Mouse (Mus musculus) forebrain, embryonic 12.5 days (tissue): Measurements from ENCODE around the gene Atg9b. TPM values are rescaled to one million over a fixed set of nuclear protein-coding genes. Genes with fewer than 3 reads are reported as not detected.

Experiments
- ATAC-seq: fragments of 200-750 bp; cut with Nextera tagmentation; 2 replicates; pipeline ENCODE4 v1.8.0; 2017; ENCODE audit warnings: moderate TSS enrichment; ENCODE audit not compliant: low FRiP score
- H3K27ac ChIP-seq: fragments of 300-500 bp; sonication (generic); 2 replicates; pipeline ENCODE4 v1.5.1; 2016; ENCODE audit warnings: mild to moderate bottlenecking
- H3K27me3 ChIP-seq: fragments of 300-500 bp; sonication (generic); 2 replicates; pipeline ENCODE4 v1.6.1; 2016; ENCODE audit warnings: mild to moderate bottlenecking
- H3K36me3 ChIP-seq: fragments of 300-500 bp; sonication (generic); replicated peaks from 2 replicates; pipeline ENCODE4 v1.6.1; 2016; ENCODE audit warnings: mild to moderate bottlenecking
- H3K4me1 ChIP-seq: fragments of 300-500 bp; sonication (generic); 2 replicates; pipeline ENCODE4 v1.6.1; 2016
- H3K4me2 ChIP-seq: fragments of 300-500 bp; sonication (generic); 2 replicates; pipeline ENCODE4 v1.6.1; 2016; ENCODE audit warnings: mild to moderate bottlenecking, moderate library complexity
- H3K4me3 ChIP-seq: fragments of 300-500 bp; sonication (generic); replicated peaks from 2 replicates; pipeline ENCODE4 v1.5.1; 2016; ENCODE audit warnings: mild to moderate bottlenecking
- H3K9ac ChIP-seq: fragments of 300-500 bp; sonication (generic); 2 replicates; pipeline ENCODE4 v1.6.1; 2016; ENCODE audit warnings: mild to moderate bottlenecking
- H3K9me3 ChIP-seq: fragments of 300-500 bp; sonication (generic); 2 replicates; pipeline ENCODE4 v1.6.1; 2016
- WGBS: fragments of 180-500 bp; shearing (Covaris S2); methylation state at CpG from one replicate; pipeline ENCODE4 v1.1.7; 2016; 5-methylcytosine and 5-hydroxymethylcytosine counted together
- polyA plus RNA-seq: library from polyadenylated mRNA; unstranded; fragments of >200 nt; fragmentation: Nextera tagmentation; extraction: Ambion mirVana; gene quantifications from 2 replicates; pipeline ENCODE4 v1.2.1, GENCODE M21; 2016

Atg9b gene
- polyA plus RNA-seq, 1 experiment from 2014 or later, result 0.34 TPM

DNA sequence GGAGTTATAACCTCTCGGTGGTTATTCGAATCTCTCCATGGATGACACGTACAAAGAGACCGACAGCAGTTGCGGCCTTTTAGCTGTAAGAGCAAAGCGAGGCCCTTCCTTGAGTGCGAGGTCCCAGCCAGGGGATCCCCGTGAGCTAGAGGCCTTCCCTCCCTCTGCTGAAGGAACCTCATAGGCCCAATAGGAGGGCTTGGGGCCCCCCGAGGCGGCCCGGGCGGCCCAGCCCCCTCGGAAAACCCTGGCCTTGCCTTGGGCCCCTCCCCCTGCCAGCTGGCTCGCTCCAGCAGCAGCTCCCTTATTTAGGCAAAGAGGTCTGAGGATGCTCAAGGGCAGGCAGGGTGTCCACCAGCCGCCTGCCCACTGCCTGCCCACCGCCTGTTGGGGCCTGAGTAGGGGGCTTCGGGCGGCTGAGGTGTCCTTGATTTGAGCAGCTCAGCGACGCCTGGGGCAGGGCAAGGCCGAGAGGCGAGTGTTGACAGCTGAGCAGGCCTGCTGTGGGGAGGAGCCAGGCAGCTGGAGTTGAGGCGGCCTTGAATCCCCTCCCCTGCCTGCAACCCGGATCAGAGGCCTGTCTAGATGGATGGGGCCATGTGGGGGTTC is 39.6 kb downstream of the Atg9b start:
- Histone ChIP-seq H3K4me2 (peak overlapping the region; percentile 98), H3K9me3 (no peaks in the 10 kb centered on the region), H3K9ac (peak overlapping the region; percentile 89), H3K27me3 (peaks cover 54% of the 10 kb centered on the region), H3K36me3 (no peaks in the 10 kb centered on the region), H3K4me3 (peak overlapping the region; percentile 77), H3K27ac (peak overlapping the region; percentile 96), H3K4me1 (peaks cover 63% of the 10 kb centered on the region)
- peak; percentile 50 for ATAC-seq
- 2% methylated on average over 24 of the region's 24 CpGs for WGBS

DNA sequence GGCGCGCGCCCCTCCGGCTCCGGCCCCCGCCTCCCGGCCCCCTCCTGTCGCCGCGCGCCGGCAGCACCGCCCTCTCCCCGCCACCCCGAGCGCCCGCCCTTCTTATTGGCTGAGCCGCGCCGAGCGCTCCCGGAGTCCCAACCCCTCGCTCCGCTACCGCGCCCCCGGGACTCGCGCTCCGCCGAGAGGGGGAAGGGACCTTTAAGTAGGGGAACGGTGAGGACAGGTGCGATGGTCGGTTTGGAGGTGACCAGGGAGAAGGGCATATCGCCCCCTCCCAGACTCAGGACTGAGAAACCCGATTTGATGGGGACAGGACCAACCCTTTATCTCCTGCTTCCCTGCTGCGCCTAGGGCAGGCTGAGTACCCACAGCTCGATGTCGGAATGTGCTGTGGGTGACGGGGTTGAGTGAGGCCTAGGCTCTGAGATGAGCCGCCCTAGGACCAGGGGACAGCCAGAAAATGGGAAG is 40.2 kb downstream of the Atg9b start:
- Histone ChIP-seq H3K4me3 (peak overlapping the region; percentile 77), H3K27ac (peak overlapping the region; percentile 96), H3K9me3 (no peaks in the 10 kb centered on the region), H3K27me3 (peaks cover 58% of the 10 kb centered on the region), H3K4me2 (peak overlapping the region; percentile 98), H3K4me1 (peaks cover 63% of the 10 kb centered on the region), H3K9ac (peak overlapping the region; percentile 89), H3K36me3 (no peaks in the 10 kb centered on the region)
- peak; percentile 89 for ATAC-seq
- under 1% methylated on average over 40 of the region's 41 CpGs for WGBS

DNA sequence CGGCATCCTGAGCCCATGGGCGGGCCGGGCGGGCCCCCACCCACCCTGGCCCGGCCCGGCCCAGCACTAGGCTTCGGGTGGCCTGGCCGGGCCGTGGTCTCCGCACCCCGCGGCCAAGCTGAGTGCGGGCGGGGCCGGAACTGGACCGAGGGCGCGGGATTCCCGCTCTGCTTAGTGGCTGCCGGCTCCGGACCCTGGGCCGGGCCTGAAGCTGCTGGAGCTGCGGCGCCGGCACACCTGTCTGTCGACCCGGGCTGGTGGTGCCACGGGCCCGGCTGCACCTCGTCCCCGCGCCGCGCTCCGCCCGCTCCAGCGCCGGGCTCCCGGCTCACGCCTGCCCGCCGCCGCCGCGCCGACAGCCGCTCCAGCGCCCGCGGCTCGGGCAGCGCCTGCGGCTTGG is 40.7 kb downstream of the Atg9b start, which contains the start of gene Kcnh2:
TSS of gene Kcnh2 (minus strand) at position 327 of the 400 bp plus-strand sequence.
- peak within 1 kb of the TSS; percentile 89 for H3K9ac ChIP-seq
- peak within 1 kb of the TSS; percentile 77 for H3K4me3 ChIP-seq
- no peaks in the 10 kb centered on the region for H3K9me3 ChIP-seq
- peaks cover 58% of the 10 kb centered on the region for H3K27me3 ChIP-seq
- H3K4me2 ChIP-seq, result peak within 1 kb of the TSS; percentile 98
- H3K27ac ChIP-seq, result peak within 1 kb of the TSS; percentile 96
- peaks cover 63% of the 10 kb centered on the region for H3K4me1 ChIP-seq
- ATAC-seq, result peak; percentile 45
- no peaks in the 10 kb centered on the region for H3K36me3 ChIP-seq
- WGBS, result under 1% methylated on average over 27 of the region's 53 CpGs

DNA sequence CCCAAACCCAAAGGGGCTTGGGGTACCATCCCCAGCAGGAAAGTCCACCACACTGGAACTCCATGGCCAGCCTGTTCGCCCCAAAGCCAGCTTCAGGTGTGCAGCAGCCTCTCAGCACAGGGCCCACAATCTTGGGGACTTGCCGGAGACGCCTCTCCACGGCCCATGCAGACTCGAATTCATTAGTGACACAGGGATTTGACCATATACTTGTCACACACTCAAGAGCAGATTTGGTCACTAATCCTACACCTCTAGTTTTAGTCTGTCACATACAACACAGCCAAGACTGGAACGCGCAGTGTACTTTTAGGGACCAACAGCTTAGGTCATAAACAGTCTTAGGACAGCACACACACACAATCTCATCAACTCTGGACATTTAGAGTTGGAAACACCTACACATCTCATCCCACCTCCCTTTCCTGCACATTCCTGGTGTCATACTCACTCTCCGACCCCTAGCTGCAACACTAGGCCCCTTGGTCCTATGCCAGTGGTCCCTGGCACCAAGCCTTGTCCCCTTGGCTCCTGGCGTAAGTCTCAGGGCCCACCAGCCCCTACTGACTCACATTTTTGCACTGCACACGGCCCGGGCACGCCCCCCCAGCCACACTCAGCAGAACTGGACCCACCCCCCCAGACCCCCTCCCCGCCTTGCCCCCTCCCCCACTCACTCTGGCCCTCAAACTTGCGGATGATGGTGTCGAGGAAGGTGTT is 41.3 kb downstream of the Atg9b start:
- Histone ChIP-seq H3K27ac (peak overlapping the region; percentile 96; the same call in 1 of the 2 replicates), H3K4me1 (peaks cover 65% of the 10 kb centered on the region)

DNA sequence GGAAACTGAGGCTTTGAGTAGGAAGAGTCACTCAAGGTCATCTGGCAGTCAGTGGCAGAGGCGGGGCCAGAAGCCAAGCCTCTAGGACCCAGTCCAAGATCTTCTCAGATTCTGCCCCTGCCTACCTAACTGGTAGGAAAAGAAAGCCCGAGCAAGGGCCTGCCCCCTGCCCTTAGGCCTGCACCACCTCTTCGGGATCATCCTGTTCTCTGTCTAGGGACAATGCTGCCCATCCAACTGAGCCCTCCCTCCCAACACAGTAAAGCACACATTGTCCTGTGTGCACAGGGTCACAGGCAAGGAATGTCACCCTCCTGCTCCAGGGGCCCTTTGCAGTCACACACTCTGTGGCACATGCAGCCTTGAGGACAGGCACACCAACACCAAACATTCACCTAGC is 41.9 kb downstream of the Atg9b start:
- peak overlapping the region; percentile 77 for H3K4me3 ChIP-seq
- no peaks in the 10 kb centered on the region for H3K9me3 ChIP-seq
- ATAC-seq, result no peak
- peak overlapping the region; percentile 89; the same call in 1 of the 2 replicates for H3K9ac ChIP-seq
- H3K4me1 ChIP-seq, result peaks cover 71% of the 10 kb centered on the region
- no peaks in the 10 kb centered on the region for H3K36me3 ChIP-seq
- 55% methylated on average over 3 of the region's 3 CpGs for WGBS
- peaks cover 58% of the 10 kb centered on the region for H3K27me3 ChIP-seq
- peak overlapping the region; percentile 98 for H3K4me2 ChIP-seq
- no peak overlapping the region for H3K27ac ChIP-seq

More for the DNA sequence above, 41.3 kb downstream of the Atg9b start:
- Histone ChIP-seq H3K4me2 (peak overlapping the region; percentile 98), H3K4me3 (peak overlapping the region; percentile 77), H3K9ac (peak overlapping the region; percentile 89), H3K36me3 (no peaks in the 10 kb centered on the region), H3K27me3 (peaks cover 58% of the 10 kb centered on the region), H3K9me3 (no peaks in the 10 kb centered on the region)
- WGBS, result 35% methylated on average over 15 of the region's 15 CpGs
- no peak for ATAC-seq

DNA sequence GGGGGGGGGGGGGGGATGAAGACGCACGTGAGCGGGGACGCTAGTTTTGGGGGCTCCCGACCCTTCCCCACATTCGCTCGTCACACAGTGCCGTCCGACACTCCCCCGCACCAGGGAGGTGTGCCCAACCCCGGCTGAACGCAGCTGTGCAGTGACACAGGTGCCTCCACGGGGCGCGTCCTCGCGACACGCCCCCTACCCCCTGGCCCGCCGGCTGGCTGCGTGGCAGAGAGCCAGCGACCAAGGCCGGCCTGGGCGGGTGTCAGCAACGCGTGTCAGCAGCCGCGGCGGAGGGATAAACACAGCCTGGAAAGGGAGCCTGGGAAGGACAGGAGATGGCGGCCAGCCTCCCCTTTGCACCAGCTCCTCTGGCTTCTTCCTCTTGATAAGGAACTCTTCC is 43.4 kb downstream of the Atg9b start:
- Histone ChIP-seq H3K4me3 (peak overlapping the region; percentile 53), H3K9me3 (no peaks in the 10 kb centered on the region), H3K36me3 (no peaks in the 10 kb centered on the region), H3K4me2 (peak overlapping the region; percentile 99), H3K4me1 (peaks cover 78% of the 10 kb centered on the region), H3K9ac (peak overlapping the region; percentile 62), H3K27me3 (peaks cover 49% of the 10 kb centered on the region), H3K27ac (peak overlapping the region; percentile 66; the same call in 1 of the 2 replicates)
- 0% methylated on average over 30 of the region's 30 CpGs for WGBS
- no peak for ATAC-seq

DNA sequence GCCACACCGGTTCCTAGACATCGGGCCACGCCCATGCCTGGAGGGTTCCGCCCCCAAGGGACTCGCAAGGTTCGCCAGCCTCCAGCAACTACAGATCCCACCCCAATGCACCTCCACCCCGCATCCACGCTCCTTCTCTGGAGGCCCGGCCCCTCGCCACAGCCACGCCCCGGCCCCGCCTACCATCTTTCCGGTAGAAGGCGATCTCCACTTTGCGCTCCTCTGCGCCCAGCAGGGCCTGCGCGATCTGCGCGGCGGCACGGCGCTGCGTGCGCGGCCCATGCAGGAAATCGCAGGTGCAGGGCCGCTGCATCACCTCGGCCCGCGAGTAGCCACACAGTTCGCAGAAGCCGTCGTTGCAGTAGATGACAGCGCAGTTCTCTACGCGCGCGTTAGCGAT is 43.8 kb downstream of the Atg9b start:
- Histone ChIP-seq H3K9me3 (no peaks in the 10 kb centered on the region), H3K27ac (peak overlapping the region; percentile 66; the same call in 1 of the 2 replicates), H3K9ac (peak overlapping the region; percentile 62), H3K4me3 (peak overlapping the region; percentile 53), H3K36me3 (no peaks in the 10 kb centered on the region), H3K27me3 (peaks cover 45% of the 10 kb centered on the region), H3K4me1 (peaks cover 78% of the 10 kb centered on the region), H3K4me2 (peak overlapping the region; percentile 99)
- under 1% methylated on average over 41 of the region's 41 CpGs for WGBS
- ATAC-seq, result peak; percentile 31

DNA sequence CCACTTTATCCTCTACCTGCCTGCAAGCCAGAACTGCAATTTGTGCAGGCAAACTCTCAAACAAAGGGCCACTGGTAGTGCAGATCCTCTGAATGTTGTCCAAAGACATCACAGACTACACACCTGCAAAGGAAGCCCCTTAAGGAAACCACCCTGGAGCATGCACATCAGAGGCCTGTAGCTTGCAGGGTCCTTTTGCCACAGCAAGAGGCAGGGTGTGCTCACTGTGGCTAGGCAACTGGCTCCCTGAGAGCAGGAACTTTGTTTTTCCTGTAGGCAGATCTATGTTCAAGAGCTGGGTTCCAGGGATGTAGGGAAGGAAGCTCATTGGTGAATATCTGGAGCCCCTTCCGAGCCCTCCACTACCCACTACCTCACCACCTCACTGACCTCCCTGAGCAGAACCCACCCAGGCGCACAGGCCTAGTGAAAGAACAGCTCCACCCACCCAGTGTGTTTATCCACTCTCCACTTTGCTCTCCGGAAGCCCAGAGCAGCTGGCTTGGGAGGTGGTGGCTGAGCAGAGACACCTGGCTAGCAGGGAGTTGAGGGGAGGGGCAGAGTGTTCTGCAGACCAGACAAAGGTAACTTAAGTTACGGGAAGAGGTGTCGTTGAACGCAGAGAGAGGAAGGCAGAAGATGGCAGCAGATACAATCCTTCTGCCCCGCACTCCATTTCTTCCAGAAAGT is 44.6 kb downstream of the Atg9b start:
- H3K4me3 ChIP-seq, result no peak overlapping the region
- no peak overlapping the region for H3K9ac ChIP-seq
- no peak overlapping the region for H3K27ac ChIP-seq
- ATAC-seq, result no peak
- H3K36me3 ChIP-seq, result no peaks in the 10 kb centered on the region
- no peaks in the 10 kb centered on the region for H3K9me3 ChIP-seq
- peak overlapping the region; percentile 99 for H3K4me2 ChIP-seq
- 59% methylated on average over 7 of the region's 7 CpGs for WGBS
- peaks cover 37% of the 10 kb centered on the region for H3K27me3 ChIP-seq
- peaks cover 78% of the 10 kb centered on the region for H3K4me1 ChIP-seq

DNA sequence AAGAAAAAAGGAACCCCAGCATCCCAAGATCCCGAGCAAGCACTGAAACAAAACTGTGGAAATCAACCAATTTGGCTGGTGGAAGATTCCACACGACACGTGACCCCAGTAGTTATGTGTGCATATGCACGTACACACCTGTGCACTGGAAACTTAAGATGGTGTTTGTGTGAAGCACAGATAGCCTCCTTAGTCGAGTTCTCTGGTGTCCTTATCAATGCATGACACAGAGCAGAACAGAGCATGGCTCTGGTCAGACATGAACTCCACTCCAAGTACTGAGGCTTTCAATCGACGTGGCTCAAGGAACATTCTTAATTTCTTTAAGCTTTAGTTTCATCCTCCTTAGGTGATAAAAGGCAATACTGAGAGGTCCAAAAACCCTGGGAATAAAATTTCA is 45.6 kb downstream of the Atg9b start:
- peaks cover 82% of the 10 kb centered on the region for H3K4me1 ChIP-seq
- H3K4me3 ChIP-seq, result no peak overlapping the region
- H3K9ac ChIP-seq, result no peak overlapping the region
- H3K9me3 ChIP-seq, result no peaks in the 10 kb centered on the region
- H3K36me3 ChIP-seq, result no peaks in the 10 kb centered on the region
- no peak overlapping the region for H3K27ac ChIP-seq
- H3K4me2 ChIP-seq, result no peak overlapping the region
- no peak for ATAC-seq
- WGBS, result 91% methylated on average over 7 of the region's 7 CpGs
- peaks cover 36% of the 10 kb centered on the region for H3K27me3 ChIP-seq

DNA sequence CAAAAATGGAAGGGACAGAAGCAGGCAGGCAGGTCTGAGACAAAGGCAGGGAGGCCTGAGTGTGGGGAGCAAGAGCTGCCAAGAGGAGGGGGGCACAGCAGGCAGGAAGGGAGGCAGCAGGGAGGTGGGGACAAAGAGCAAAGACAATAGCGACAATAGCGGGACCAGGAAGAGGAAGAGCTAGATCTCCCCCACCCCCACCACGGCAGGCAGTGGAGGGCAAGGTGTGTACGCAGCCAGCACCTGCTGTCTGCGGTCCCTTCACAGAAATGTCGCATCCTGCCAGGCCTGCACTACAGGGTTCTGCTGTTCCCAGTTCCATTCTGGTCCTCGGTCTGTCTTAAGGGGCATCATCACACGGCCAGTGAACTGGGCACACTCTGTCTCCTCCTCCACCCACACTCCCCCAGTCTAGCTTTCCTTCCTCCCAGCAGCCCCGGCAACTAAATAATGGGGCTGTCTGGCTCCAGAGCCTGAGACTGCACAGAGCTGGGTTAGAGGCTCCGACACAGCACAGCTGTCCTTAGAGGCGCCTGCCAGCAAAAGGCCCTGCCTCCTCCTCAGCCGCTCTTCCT is 47.4 kb downstream of the Atg9b start:
- H3K4me2 ChIP-seq, result peak overlapping the region; percentile 33
- H3K27me3 ChIP-seq, result peaks cover 21% of the 10 kb centered on the region
- H3K27ac ChIP-seq, result peak overlapping the region; percentile 96
- H3K36me3 ChIP-seq, result no peaks in the 10 kb centered on the region
- no peaks in the 10 kb centered on the region for H3K9me3 ChIP-seq
- H3K4me1 ChIP-seq, result peaks cover 69% of the 10 kb centered on the region
- H3K9ac ChIP-seq, result peak overlapping the region; percentile 50
- 9% methylated on average over 12 of the region's 12 CpGs for WGBS
- 0 out of 2 replicates have a peak overlapping the region, but pooled peaks have one; percentile 2 for H3K4me3 ChIP-seq
- ATAC-seq, result peak; percentile 42

DNA sequence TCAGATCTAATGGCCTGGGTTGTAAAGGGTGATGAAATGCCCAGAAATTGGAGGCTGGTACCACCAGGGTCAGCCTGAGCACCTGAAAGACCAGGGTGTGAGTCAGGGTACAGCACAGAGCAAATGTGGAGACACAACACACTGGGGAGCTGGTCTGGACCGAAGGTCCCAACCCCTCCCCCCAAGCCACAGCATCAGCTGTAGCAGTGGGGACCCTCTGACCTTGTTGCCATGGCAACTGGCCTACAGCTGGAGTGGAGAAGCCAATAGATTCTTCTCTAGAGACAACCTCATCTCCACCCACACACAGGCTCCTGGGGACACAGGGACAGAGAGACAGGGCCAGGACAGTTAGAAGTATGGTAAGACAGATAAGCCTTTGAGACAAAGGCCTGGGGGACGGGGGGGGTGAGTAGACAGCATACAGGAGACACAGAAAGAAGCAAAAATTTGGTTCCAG is 47.9 kb downstream of the Atg9b start:
- Histone ChIP-seq H3K9me3 (no peaks in the 10 kb centered on the region), H3K27ac (peak overlapping the region; percentile 96), H3K4me1 (peaks cover 63% of the 10 kb centered on the region), H3K9ac (peak overlapping the region; percentile 50), H3K4me3 (no peak overlapping the region), H3K27me3 (peaks cover 15% of the 10 kb centered on the region), H3K36me3 (no peaks in the 10 kb centered on the region), H3K4me2 (peak overlapping the region; percentile 33)
- peak; percentile 73 for ATAC-seq
- 4% methylated on average over 2 of the region's 2 CpGs for WGBS

DNA sequence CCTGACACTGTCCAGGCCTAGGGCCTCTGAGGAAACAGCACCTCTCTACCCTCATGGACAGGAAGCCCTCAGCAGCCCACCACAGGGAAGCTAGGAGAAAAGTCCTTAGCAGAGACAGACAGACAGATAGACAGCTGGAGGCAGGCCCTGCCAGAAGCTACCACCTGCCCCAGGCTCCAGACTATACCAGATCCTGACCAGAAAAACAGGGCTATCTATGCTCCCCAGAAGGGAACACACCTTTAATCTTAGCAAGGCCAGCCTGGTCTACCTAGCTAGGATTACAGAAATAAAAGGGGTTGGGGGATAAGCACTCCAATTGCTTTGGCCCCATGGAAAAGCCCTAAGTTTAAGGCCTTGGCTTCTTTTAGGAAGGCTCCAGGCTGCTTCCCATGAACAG is 48.6 kb downstream of the Atg9b start:
- H3K4me3 ChIP-seq, result no peak overlapping the region
- peaks cover 57% of the 10 kb centered on the region for H3K4me1 ChIP-seq
- no peaks in the 10 kb centered on the region for H3K36me3 ChIP-seq
- no peak overlapping the region for H3K9ac ChIP-seq
- H3K27me3 ChIP-seq, result peaks cover 9% of the 10 kb centered on the region; the same call in 1 of the 2 replicates
- peak overlapping the region; percentile 96 for H3K27ac ChIP-seq
- ATAC-seq, result no peak
- no peaks in the 10 kb centered on the region for H3K9me3 ChIP-seq
- 0 out of 2 replicates have a peak overlapping the region, but pooled peaks have one; percentile 33 for H3K4me2 ChIP-seq
